Mouse (Mus musculus) hindbrain, postnatal 0 days (tissue): ENCODE results near the gene Bpifc. TPM values are rescaled to one million over a fixed set of nuclear protein-coding genes. Genes with fewer than 3 reads are reported as not detected.
"Not testable (repeated sequence)": the region's sequence is repeated elsewhere in the genome, so short reads cannot be mapped to it uniquely, and the experiment has no call there.

Experiments used
- ATAC-seq: fragments of 200-750 bp; cut with Nextera tagmentation; 2 replicates; pipeline ENCODE4 v1.8.0; 2017; ENCODE audit warnings: mild to moderate bottlenecking, moderate TSS enrichment, moderate library complexity
- DNase-seq: peaks from one replicate; pipeline ENCODE4 v3.0.0-alpha.2; 2015; ENCODE audit warnings: low spot score
- H3K27ac ChIP-seq: fragments of 300-500 bp; sonication (generic); 2 replicates; pipeline ENCODE4 v1.5.1; 2014; ENCODE audit warnings: mild to moderate bottlenecking
- H3K27me3 ChIP-seq: fragments of 300-500 bp; sonication (generic); 2 replicates; pipeline ENCODE4 v1.6.1; 2014; ENCODE audit warnings: low read length, mixed read lengths; ENCODE audit not compliant: insufficient read depth
- H3K36me3 ChIP-seq: fragments of 300-500 bp; sonication (generic); 2 replicates; pipeline ENCODE4 v1.6.1; 2014; ENCODE audit warnings: low read length, mixed read lengths; ENCODE audit not compliant: insufficient read depth
- H3K4me1 ChIP-seq: fragments of 300-500 bp; sonication (generic); 2 replicates; pipeline ENCODE4 v1.6.1; 2014; ENCODE audit warnings: antibody characterized with exemption, low read length, mixed read lengths; ENCODE audit not compliant: insufficient read depth
- H3K4me2 ChIP-seq: fragments of 300-500 bp; sonication (generic); 2 replicates; pipeline ENCODE4 v1.6.1; 2014; ENCODE audit warnings: low read depth, mild to moderate bottlenecking, low read length, moderate library complexity, mixed read lengths
- H3K4me3 ChIP-seq: fragments of 300-500 bp; sonication (generic); 2 replicates; pipeline ENCODE4 v1.5.1; 2014; ENCODE audit warnings: low read length
- H3K9ac ChIP-seq: fragments of 300-500 bp; sonication (generic); replicated peaks from 2 replicates; pipeline ENCODE4 v1.6.1; 2014; ENCODE audit warnings: mild to moderate bottlenecking, low read length, moderate library complexity, mixed read lengths
- H3K9me3 ChIP-seq: fragments of 300-500 bp; sonication (generic); 2 replicates; pipeline ENCODE4 v1.6.1; 2016; ENCODE audit warnings: low read length, mixed read lengths
- CTCF ChIP-seq: IDR thresholded peaks from 2 replicates; pipeline ENCODE4 v1.5.1; 2016; ENCODE audit warnings: antibody characterized with exemption, control low read depth, low read depth
- WGBS: fragments of 180-500 bp; shearing (Covaris S2); extraction: QIAGEN DNeasy Blood & Tissue Kit; methylation state at CpG from one replicate; pipeline ENCODE4 v1.1.7; 2014; 5-methylcytosine and 5-hydroxymethylcytosine counted together
- polyA plus RNA-seq: library from polyadenylated mRNA; unstranded; fragments of >200 nt; fragmentation: Nextera tagmentation; extraction: Ambion mirVana; gene quantifications from 2 replicates; pipeline ENCODE4 v1.2.1, GENCODE M21; 2015
- total RNA-seq: library from RNA; depleted of rRNA; stranded (reverse); fragments of >200 nt; gene quantifications from 2 replicates; pipeline ENCODE4 v1.2.3, GENCODE M21; 2014

The Bpifc gene
- total and polyA plus RNA-seq, 2 experiments from 2014 or later = 0.11 TPM; not detected in 1

DNA sequence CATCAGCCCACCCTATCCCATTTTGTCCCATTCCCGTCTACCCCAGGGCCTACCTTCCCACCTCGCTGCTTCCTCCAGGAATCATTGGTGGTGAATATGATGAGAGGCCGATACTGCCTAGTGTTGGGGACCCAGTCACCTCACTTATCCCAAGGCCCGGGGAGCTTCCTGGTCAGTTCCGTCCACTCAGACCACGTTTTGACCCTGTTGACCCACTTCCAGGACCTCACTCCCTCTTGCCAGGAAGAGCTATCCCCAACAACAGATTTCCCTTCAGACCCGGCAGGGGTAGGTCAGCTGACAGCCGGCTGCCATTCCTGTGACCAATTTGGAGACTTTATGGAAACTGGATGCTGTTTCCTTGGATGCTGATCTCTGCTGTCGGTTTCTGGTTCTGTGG, 36.1 kb upstream of the Bpifc start:
- 87% methylated on average over 9 of the region's 9 CpGs for WGBS
- Histone ChIP-seq H3K9ac (no peak overlapping the region), H3K27me3 (no peaks in the 10 kb centered on the region), H3K4me2 (no peak overlapping the region), H3K9me3 (no peaks in the 10 kb centered on the region), H3K36me3 (peaks cover 4% of the 10 kb centered on the region; the same call in 1 of the 2 replicates), H3K27ac (no peak overlapping the region), H3K4me1 (no peaks in the 10 kb centered on the region), H3K4me3 (no peak overlapping the region)
- DNase-seq = no peak
- ATAC-seq = no peak
- TF ChIP-seq CTCF = no peak

DNA sequence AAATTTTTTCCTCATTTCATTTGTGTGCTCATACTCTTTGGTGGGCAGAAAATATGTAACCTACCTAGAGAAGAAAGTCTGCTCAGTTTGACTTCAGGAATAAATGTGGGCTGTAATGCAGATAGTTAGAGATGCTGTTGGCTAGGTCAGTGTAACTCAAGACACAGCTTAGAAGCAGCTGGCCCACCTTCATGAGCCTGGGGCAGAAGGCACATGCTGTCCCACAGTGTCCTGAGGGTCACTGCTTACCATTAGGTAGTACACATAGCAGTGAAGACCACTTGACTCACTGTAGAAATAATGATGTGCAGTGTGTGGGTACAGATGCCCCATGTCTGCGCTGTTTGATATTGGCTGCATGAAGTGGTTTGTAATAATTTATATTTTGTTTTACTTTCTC, 34.7 kb upstream of the Bpifc start:
- no peak overlapping the region for H3K4me3 ChIP-seq
- H3K27me3 ChIP-seq = no peaks in the 10 kb centered on the region
- ATAC-seq (no peak), DNase-seq (no peak)
- TF ChIP-seq CTCF = no peak
- peaks cover 5% of the 10 kb centered on the region; the same call in 1 of the 2 replicates for H3K36me3 ChIP-seq
- 93% methylated on average over 1 of the region's 1 CpGs for WGBS
- H3K9ac ChIP-seq = no peak overlapping the region
- no peak overlapping the region for H3K4me2 ChIP-seq
- H3K9me3 ChIP-seq = no peaks in the 10 kb centered on the region
- H3K4me1 ChIP-seq = no peaks in the 10 kb centered on the region
- no peak overlapping the region for H3K27ac ChIP-seq

DNA sequence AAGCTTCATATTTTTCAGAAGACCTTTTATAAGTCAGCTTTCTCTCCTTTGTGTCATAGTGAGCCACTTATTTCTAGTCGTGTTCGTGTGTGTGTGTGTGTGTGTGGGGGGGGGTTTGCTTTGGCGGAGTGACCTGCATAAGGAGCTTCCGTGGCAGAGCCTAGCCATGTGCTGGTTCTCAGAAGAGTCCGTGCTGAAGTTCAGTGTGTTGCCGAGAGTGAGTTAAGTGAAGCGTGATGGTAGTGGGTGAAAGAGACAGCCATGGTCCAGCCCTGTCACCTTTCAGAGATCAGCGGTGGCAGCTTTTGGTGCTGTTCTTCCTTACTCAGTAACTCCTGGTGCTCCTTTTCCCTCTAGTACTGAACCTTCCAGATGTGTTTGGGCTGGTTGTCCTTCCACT, 32.4 kb upstream of the Bpifc start:
- H3K4me1 ChIP-seq = no peaks in the 10 kb centered on the region
- WGBS = 73% methylated on average over 8 of the region's 8 CpGs
- ATAC-seq (no peak), DNase-seq (no peak)
- H3K36me3 ChIP-seq = peaks cover 5% of the 10 kb centered on the region; the same call in 1 of the 2 replicates
- H3K9me3 ChIP-seq = no peaks in the 10 kb centered on the region
- no peaks in the 10 kb centered on the region for H3K27me3 ChIP-seq
- H3K9ac ChIP-seq = no peak overlapping the region
- H3K4me2 ChIP-seq = no peak overlapping the region
- TF ChIP-seq CTCF = no peak
- no peak overlapping the region for H3K4me3 ChIP-seq
- H3K27ac ChIP-seq = no peak overlapping the region

DNA sequence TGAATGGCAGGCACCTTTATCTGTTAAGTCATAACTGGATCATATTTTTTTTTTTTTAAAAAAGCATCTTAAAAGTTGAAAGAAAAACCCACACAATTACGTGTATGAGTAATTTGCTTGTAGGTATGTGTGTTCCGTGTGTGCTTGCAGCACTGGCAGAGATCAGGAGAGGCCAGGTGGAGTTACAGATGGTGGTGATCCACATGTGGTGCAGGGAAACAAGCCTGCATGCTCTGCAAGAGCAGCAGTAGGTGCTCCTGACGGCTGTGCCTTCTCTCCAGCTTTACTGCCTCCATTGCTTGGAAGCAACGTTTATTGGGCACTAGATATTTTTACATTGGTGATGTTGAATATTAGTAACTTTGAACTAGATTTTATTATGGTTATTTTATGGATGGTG, 32.0 kb upstream of the Bpifc start:
- Histone ChIP-seq H3K4me1 (no peaks in the 10 kb centered on the region), H3K27ac (no peak overlapping the region), H3K36me3 (peaks cover 5% of the 10 kb centered on the region; the same call in 1 of the 2 replicates), H3K4me2 (no peak overlapping the region), H3K4me3 (no peak overlapping the region), H3K27me3 (no peaks in the 10 kb centered on the region), H3K9me3 (no peaks in the 10 kb centered on the region), H3K9ac (no peak overlapping the region)
- TF ChIP-seq CTCF = no peak
- DNase-seq (peak; percentile 30), ATAC-seq (no peak)
- 63% methylated on average over 4 of the region's 4 CpGs for WGBS

DNA sequence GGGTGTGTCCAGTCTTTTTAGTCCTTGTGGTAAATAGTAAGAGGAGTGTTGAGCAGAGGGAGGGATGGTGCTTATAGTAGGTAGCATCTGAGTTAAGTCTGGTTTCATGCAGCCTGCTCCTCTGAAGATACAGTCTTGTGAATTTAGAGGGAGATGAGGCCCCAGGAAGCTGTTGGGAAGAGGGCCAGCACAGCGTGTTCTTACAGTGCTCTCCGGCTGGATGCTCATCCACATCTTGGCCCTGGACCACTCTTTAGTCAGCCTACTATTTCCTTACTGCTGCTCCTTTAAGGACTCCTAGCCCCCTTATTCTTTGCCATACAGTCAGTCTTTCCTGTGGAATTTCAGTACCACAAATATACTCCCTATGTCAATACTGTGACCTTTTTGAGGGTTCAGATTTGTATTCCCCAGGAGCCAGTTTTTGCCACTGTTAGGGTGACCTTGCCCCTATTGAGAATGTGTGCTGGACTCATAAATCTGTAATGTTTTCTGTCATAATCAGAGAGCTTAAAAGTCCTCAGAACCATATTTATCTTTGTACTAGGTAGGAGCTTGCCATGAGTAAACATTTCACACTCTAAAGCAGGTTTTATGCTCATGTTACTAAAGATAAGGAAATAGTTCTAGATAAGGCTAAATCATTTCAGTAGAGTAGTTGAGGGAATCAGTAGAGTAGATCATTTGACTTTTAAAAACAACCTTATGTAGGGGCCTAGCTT, 22.5 kb upstream of the Bpifc start:
- Histone ChIP-seq H3K4me1 (no peaks in the 10 kb centered on the region), H3K4me3 (no peak overlapping the region), H3K9me3 (no peaks in the 10 kb centered on the region), H3K36me3 (no peaks in the 10 kb centered on the region; the same call in 1 of the 2 replicates), H3K27me3 (no peaks in the 10 kb centered on the region), H3K9ac (no peak overlapping the region), H3K27ac (no peak overlapping the region), H3K4me2 (no peak overlapping the region)
- 71% methylated on average over 2 of the region's 2 CpGs for WGBS
- no peak for DNase-seq
- no peak for TF ChIP-seq CTCF
- no peak for ATAC-seq

DNA sequence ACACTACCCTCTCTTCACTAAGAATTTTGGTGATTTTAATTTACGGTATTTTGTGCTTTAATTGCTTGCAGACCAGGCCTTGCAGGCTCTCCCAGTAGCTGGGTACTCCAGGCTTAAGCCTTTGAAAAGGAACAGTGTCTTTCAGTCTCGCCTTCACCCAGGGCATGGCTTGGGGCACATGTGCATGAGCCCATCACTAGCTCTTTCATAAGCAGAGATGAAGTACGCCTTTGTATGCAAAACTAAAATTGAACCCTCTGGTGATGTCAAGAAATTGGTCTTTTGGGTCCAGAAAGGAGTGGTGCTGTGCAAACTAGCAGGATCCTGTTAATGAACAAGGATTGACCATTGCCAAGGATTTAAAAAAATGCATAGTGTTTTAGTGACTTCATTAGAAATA, 20.8 kb upstream of the Bpifc start:
- Histone ChIP-seq H3K9me3 (no peaks in the 10 kb centered on the region), H3K27ac (no peak overlapping the region), H3K4me3 (no peak overlapping the region), H3K36me3 (no peaks in the 10 kb centered on the region; the same call in 1 of the 2 replicates), H3K27me3 (no peaks in the 10 kb centered on the region), H3K9ac (no peak overlapping the region), H3K4me1 (no peaks in the 10 kb centered on the region), H3K4me2 (no peak overlapping the region)
- 81% methylated on average over 3 of the region's 3 CpGs for WGBS
- ATAC-seq = peak; percentile 47; the same call in 1 of the 2 replicates
- TF ChIP-seq CTCF = no peak
- DNase-seq = no peak

GRCm38 (mm10) chr10:86030743-86031142, 19.0 kb upstream of the Bpifc start:
- WGBS = 87% methylated on average over 7 of the region's 7 CpGs
- DNase-seq (no peak), ATAC-seq (no peak)
- Histone ChIP-seq H3K9ac (no peak overlapping the region), H3K4me1 (no peaks in the 10 kb centered on the region), H3K27me3 (no peaks in the 10 kb centered on the region), H3K27ac (no peak overlapping the region), H3K4me3 (no peak overlapping the region), H3K36me3 (no peaks in the 10 kb centered on the region; the same call in 1 of the 2 replicates), H3K9me3 (no peaks in the 10 kb centered on the region), H3K4me2 (no peak overlapping the region)
- no peak for TF ChIP-seq CTCF

GRCm38 (mm10) chr10:86026807-86027206, 15.1 kb upstream of the Bpifc start:
- 86% methylated on average over 1 of the region's 1 CpGs for WGBS
- H3K9ac ChIP-seq, H3K36me3 ChIP-seq, DNase-seq, H3K4me3 ChIP-seq, H3K27ac ChIP-seq, H3K4me1 ChIP-seq, ATAC-seq, H3K27me3 ChIP-seq, H3K4me2 ChIP-seq, H3K9me3 ChIP-seq: not testable (repeated sequence)
